Mouse (Mus musculus): ENCODE data around the gene Cdsn. TPM values are rescaled to one million over a fixed set of nuclear protein-coding genes. Genes with fewer than 3 reads are reported as not detected.
"Not testable (repeated sequence)": the region's sequence is repeated elsewhere in the genome, so short reads cannot be mapped to it uniquely, and the experiment has no call there.

The Cdsn gene
- total and polyA plus RNA-seq, 3 experiments = 0.08 to 0.79 TPM; not detected in 1

DNA sequence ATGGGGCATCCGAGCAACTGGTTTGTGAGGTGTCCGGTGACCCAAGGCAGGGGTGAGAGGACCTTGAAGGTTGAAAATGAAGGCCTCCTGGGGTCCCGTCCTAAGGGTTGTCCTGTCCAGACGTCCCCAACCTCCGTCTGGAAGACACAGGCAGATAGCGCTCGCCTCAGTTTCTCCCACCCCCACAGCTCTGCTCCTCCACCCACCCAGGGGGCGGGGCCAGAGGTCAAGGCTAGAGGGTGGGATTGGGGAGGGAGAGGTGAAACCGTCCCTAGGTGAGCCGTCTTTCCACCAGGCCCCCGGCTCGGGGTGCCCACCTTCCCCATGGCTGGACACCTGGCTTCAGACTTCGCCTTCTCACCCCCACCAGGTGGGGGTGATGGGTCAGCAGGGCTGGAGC lies 46.2 kb upstream of the Cdsn start, which contains the start of gene Pou5f1:
TSS of gene Pou5f1 (plus strand) at position 243 of the 400 bp plus-strand sequence.
- Histone ChIP-seq H3K79me2 (ENCODE audit: control insufficient read depth, insufficient read depth, low read length, poor library complexity) (no peaks in the 10 kb centered on the region), H3K27ac (ENCODE audit: control insufficient read depth, low read depth, low read length) (no peak within 1 kb of the TSS), H3K27me3 (ENCODE audit: control insufficient read depth in 1 of 2, insufficient read depth in 2 of 2, low read length in 2 of 2) (no peaks in the 10 kb centered on the region; a peak in 1 of 4 replicates), H3K9me3 (replicated peaks; ENCODE audit: insufficient read depth, low read length) (no peaks in the 10 kb centered on the region), H3K9ac (ENCODE audit: control insufficient read depth, low read depth, low read length, poor library complexity, severe bottlenecking) (no peak within 1 kb of the TSS), H3K4me3 (ENCODE audit: control insufficient read depth in 1 of 2, insufficient read depth in 1 of 2, low read depth in 2 of 2, low read length in 2 of 2) (no peak within 1 kb of the TSS), H3K36me3 (ENCODE audit: control insufficient read depth in 1 of 2, insufficient read depth in 2 of 2, low read length in 2 of 2) (no peaks in the 10 kb centered on the region), H3K4me1 (ENCODE audit: control insufficient read depth in 1 of 2, insufficient read depth in 2 of 2, low read length in 2 of 2) (no peaks in the 10 kb centered on the region)
- TF ChIP-seq JUND (IDR thresholded peaks at IDR 0.05; ENCODE audit: low read depth, low read length) = no peak
- TF ChIP-seq TCF12 (IDR thresholded peaks at IDR 0.05; ENCODE audit: low read depth, low read length) = no peak
- TF ChIP-seq ETS1 (IDR thresholded peaks at IDR 0.05; ENCODE audit: low read depth, low read length) = no peak
- TF ChIP-seq ELF1 (IDR thresholded peaks at IDR 0.05; ENCODE audit: low read depth, low read length) = no peak
- no peak for TF ChIP-seq BHLHE40 (IDR thresholded peaks at IDR 0.05; ENCODE audit: borderline replicate concordance, low read depth, low read length)
- no peak for TF ChIP-seq CHD2 (IDR thresholded peaks at IDR 0.05; ENCODE audit: low read length)
- no peak for TF ChIP-seq POLR2A (IDR thresholded peaks at IDR 0.05; ENCODE audit: control insufficient read depth in 1 of 2, insufficient read depth in 1 of 2, low read depth in 1 of 2, low read length in 2 of 2, poor library complexity in 1 of 2)
- TF ChIP-seq ZMIZ1 (IDR thresholded peaks at IDR 0.05; ENCODE audit: low read depth, low read length) = no peak
- TF ChIP-seq ZNF384 (IDR thresholded peaks at IDR 0.05; ENCODE audit: low read depth, low read length) = no peak
- DNase-seq (ENCODE audit: low read depth, low spot score) = no peak

DNA sequence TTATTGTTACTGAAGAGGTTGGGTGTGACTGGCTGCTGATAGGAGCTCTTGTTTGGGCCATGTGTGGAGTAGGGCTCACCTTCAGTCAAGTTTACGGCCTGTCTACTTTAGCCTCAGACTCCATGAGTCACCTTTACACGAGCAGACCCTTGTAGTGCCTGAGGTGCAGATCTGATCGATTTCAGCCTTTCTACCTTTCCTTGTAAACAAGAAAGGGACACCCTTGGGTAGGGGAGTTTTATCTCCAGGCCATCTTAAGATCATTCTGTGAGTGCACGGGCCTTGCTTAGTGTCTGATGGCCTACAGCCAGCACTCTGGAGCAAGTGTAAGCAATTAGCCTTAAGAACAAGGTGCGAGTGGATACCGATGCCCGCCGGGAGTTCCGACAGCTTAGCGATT lies 45.0 kb upstream of the Cdsn start:
- Histone ChIP-seq H3K79me2 (ENCODE audit: control insufficient read depth, insufficient read depth, low read length, poor library complexity) (no peaks in the 10 kb centered on the region), H3K9me3 (replicated peaks; ENCODE audit: insufficient read depth, low read length) (no peaks in the 10 kb centered on the region), H3K27me3 (ENCODE audit: control insufficient read depth in 1 of 2, insufficient read depth in 2 of 2, low read length in 2 of 2) (no peaks in the 10 kb centered on the region), H3K4me1 (ENCODE audit: control insufficient read depth in 1 of 2, insufficient read depth in 2 of 2, low read length in 2 of 2) (no peaks in the 10 kb centered on the region), H3K4me3 (ENCODE audit: control insufficient read depth in 1 of 2, insufficient read depth in 1 of 2, low read depth in 2 of 2, low read length in 2 of 2) (no peak overlapping the region), H3K9ac (ENCODE audit: control insufficient read depth, low read depth, low read length, poor library complexity, severe bottlenecking) (no peak overlapping the region), H3K27ac (ENCODE audit: control insufficient read depth, low read depth, low read length) (no peak overlapping the region), H3K36me3 (ENCODE audit: control insufficient read depth in 1 of 2, insufficient read depth in 2 of 2, low read length in 2 of 2) (no peaks in the 10 kb centered on the region)
- DNase-seq (ENCODE audit: low read depth, low spot score) = no peak
- no peak for TF ChIP-seq USF2 (IDR thresholded peaks at IDR 0.05; ENCODE audit: borderline replicate concordance in 1 of 2, insufficient read depth in 1 of 2, low read depth in 1 of 2, low read length in 2 of 2)
- 0 out of 4 replicates have a peak, but pooled peaks of 1 of the 2 experiments have one; percentile 8 for TF ChIP-seq POLR2A (IDR thresholded peaks at IDR 0.05; ENCODE audit: control insufficient read depth in 1 of 2, insufficient read depth in 1 of 2, low read depth in 1 of 2, low read length in 2 of 2, poor library complexity in 1 of 2)
- TF ChIP-seq MXI1 (IDR thresholded peaks at IDR 0.05; ENCODE audit: low read depth, low read length) = no peak
- no peak for TF ChIP-seq E2F4 (IDR thresholded peaks at IDR 0.05; ENCODE audit: borderline replicate concordance, low read depth, low read length)

DNA sequence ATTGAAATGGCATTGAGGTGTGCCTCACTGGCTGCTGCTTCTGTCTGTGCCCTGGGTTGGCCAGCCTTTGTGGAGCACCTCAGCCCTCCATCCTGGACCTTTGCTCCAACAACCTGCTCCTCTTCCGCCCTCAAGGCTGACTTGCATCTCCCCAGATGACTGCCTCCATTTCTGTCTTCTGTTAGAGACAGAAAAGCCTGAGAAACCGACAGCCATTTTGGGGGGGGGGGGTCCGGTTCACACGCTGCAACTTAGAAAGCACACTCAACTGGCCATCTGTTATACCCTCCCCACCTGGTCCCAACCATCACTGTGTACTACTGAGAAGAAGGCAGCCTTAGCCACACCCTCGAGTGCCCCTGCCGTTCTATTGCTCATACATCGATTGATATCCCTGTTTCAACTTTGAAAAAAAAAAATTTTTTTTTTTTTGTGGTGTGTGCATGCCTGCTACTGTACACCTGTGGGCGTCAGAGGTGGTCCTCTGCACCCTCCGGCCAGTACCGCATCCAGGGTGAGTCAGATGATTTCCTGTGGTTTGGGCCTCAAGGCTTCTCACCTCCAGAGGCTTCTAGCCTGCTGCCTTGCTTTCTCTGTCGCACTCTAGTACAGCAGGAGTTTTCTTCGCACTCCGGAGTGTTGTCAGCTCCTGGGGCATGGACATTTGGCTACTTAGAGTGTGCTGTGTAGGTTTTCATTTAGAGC lies 44.2 kb upstream of the Cdsn start:
- Histone ChIP-seq H3K9me3 (replicated peaks; ENCODE audit: insufficient read depth, low read length) (no peaks in the 10 kb centered on the region), H3K27ac (ENCODE audit: control insufficient read depth, low read depth, low read length) (no peak overlapping the region), H3K4me3 (ENCODE audit: control insufficient read depth in 1 of 2, insufficient read depth in 1 of 2, low read depth in 2 of 2, low read length in 2 of 2) (no peak overlapping the region), H3K9ac (ENCODE audit: control insufficient read depth, low read depth, low read length, poor library complexity, severe bottlenecking) (no peak overlapping the region), H3K36me3 (ENCODE audit: control insufficient read depth in 1 of 2, insufficient read depth in 2 of 2, low read length in 2 of 2) (no peaks in the 10 kb centered on the region), H3K4me1 (ENCODE audit: control insufficient read depth in 1 of 2, insufficient read depth in 2 of 2, low read length in 2 of 2) (no peaks in the 10 kb centered on the region), H3K27me3 (ENCODE audit: control insufficient read depth in 1 of 2, insufficient read depth in 2 of 2, low read length in 2 of 2) (no peaks in the 10 kb centered on the region), H3K79me2 (ENCODE audit: control insufficient read depth, insufficient read depth, low read length, poor library complexity) (no peaks in the 10 kb centered on the region)
- TF ChIP-seq ZNF384 (IDR thresholded peaks at IDR 0.05; ENCODE audit: low read depth, low read length) = no peak
- no peak for TF ChIP-seq MAFK (IDR thresholded peaks at IDR 0.05; ENCODE audit: borderline replicate concordance, low read depth, low read length)
- TF ChIP-seq USF1 (IDR thresholded peaks at IDR 0.05; ENCODE audit: low read depth, low read length) = no peak
- no peak for TF ChIP-seq UBTF (IDR thresholded peaks at IDR 0.05; ENCODE audit: borderline replicate concordance, insufficient read depth, low read depth, low read length)
- TF ChIP-seq ZKSCAN1 (IDR thresholded peaks at IDR 0.05; ENCODE audit: low read depth, low read length) = no peak
- TF ChIP-seq MXI1 (IDR thresholded peaks at IDR 0.05; ENCODE audit: low read depth, low read length) = no peak
- TF ChIP-seq POLR2AphosphoS2 (IDR thresholded peaks at IDR 0.05; ENCODE audit: low read length) = no peak
- TF ChIP-seq TBP (IDR thresholded peaks at IDR 0.05; ENCODE audit: low read depth, low read length) = no peak
- no peak for TF ChIP-seq BHLHE40 (IDR thresholded peaks at IDR 0.05; ENCODE audit: borderline replicate concordance, low read depth, low read length)
- TF ChIP-seq POLR2AphosphoS5 (IDR thresholded peaks at IDR 0.05; ENCODE audit: borderline replicate concordance, low read depth, low read length) = no peak
- no peak for DNase-seq (ENCODE audit: low read depth, low spot score)

DNA sequence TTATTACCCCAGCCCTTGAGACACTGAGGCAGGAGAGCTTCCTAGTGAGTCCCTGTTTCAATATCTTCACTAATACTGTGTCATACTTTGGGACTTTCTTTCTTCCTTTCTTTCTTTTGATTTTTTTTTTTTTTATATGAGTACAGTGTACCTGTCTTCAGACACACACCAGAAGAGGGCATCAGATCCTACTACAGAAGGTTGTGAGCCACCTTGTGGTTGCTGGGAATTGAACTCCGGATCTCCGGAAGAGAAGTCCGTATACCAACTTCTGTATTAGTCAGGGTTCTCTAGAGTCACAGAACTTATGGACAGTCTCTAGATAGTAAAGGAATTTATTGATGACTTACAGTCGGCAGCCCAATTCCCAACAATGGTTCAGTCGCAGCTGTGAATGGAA lies 43.6 kb upstream of the Cdsn start:
- not testable (repeated sequence) for H3K27me3 ChIP-seq (ENCODE audit: control insufficient read depth in 1 of 2, insufficient read depth in 2 of 2, low read length in 2 of 2); H3K9me3 ChIP-seq (replicated peaks; ENCODE audit: insufficient read depth, low read length); DNase-seq (ENCODE audit: low read depth, low spot score); H3K4me1 ChIP-seq (ENCODE audit: control insufficient read depth in 1 of 2, insufficient read depth in 2 of 2, low read length in 2 of 2); H3K4me3 ChIP-seq (ENCODE audit: control insufficient read depth in 1 of 2, insufficient read depth in 1 of 2, low read depth in 2 of 2, low read length in 2 of 2); H3K36me3 ChIP-seq (ENCODE audit: control insufficient read depth in 1 of 2, insufficient read depth in 2 of 2, low read length in 2 of 2); H3K9ac ChIP-seq (ENCODE audit: control insufficient read depth, low read depth, low read length, poor library complexity, severe bottlenecking); H3K27ac ChIP-seq (ENCODE audit: control insufficient read depth, low read depth, low read length); H3K79me2 ChIP-seq (ENCODE audit: control insufficient read depth, insufficient read depth, low read length, poor library complexity)

All from MEL (cell line).